Mouse (Mus musculus) left cerebral cortex, adult 11 months (tissue): ENCODE data around the gene Crx.
A peak's percentile ranks its signal among the peaks of the same experiment; 100 is the strongest.
"Not testable (repeated sequence)": the region's sequence is repeated elsewhere in the genome, so short reads cannot be mapped to it uniquely, and the experiment has no call there.

Source experiments
- DNase-seq: peaks from one replicate; pipeline ENCODE4 v3.0.0; 2022; ENCODE audit warnings: low spot score

The Crx gene

DNA sequence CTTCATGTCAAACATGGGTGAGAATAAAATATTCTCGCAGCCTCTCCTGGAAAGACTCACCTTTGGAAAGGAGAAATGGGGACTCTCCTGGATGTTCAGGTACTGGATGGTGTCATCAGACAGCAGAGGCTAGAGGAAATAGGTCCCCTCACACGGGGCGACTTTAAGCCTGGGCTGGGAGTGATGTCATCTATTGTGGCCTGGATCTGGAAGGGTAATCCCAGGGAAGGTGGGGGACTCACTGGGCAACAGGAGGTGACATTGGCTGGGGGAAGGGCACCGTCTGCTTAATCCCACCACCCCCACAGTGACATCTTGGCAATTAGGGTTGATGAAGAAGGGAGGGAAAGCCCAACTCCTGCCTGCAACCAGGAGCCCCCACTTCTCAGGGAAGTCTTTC is at the start of gene Crx:
TSS of gene Crx (minus strand) at position 213 of the 400 bp plus-strand sequence.
- no peak for DNase-seq

DNA sequence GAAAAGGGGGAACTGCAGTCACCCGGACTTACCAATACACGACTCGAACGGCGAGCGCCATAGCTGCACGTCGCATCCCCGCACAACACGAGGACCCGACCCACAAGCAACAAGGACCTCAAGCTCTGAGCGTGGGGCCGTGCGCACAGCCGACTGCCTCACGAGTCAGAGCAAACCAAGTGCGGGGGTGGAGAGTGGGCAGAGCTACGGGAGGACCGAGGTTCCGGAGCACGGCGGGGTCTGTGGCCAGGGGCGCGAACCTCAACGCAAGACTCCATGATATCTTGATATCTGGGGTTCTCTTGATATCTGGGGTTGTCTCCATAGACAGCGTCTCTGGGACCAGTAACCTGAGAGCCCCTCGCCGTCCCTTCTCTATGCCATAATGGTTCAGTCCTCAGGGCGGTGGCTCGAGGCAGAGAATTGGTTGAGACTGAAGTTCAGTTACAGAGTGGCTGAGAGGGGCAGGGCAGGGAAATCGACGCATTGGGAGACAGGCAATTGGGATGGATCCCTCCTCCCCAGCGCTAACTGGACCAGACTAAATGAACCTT is 42.5 kb upstream of the Crx start, which contains the start of gene Selenow:
TSS of gene Selenow (minus strand) at position 183 of the 554 bp plus-strand sequence.
- peak; percentile 89 for DNase-seq

DNA sequence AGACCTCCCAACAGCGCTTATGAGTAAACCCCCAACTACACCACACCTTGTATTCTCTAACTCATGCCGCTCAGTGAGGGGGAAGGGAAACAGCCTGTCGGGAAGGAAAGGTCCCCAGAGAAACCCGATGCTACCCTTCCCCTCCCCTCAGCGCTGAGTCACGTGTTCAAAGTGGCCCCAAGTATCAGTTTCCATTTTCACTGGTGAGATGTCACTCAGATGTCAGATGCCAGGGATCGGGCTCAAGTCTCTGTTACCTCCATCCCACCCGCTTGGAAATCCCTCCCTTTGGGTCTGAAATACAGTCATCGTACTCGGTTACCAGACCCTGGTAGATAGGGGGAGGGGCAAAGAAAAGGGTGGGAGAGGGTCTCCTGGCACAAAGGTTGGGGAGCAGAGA is 42.0 kb upstream of the Crx start:
- DNase-seq = no peak

DNA sequence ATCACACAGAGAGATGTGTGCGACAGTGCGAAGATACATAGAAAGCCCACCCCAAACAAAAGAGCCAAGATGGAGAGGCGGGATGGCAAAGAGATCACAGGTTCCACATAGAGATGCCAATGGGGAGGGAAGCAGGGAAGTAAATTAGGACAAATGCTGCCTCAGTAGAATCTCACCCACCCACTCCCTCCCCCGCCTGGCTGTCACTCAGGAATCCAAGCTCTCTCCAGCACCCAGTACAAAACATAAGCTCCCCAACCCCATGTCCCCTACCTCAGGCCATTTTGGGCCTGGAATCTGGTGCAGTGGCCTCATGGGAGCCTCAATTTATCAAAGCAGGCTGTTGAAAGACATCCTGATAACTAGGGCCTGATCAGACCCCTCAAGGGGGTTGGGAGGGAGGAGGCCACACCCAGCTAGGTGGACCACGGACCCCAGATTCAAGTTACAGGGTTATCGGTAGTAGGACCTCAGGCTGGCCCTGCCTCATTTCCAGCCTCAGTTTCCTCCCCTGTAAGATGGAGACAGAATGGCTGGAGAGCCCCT is 41.0 kb upstream of the Crx start:
- DNase-seq = no peak

DNA sequence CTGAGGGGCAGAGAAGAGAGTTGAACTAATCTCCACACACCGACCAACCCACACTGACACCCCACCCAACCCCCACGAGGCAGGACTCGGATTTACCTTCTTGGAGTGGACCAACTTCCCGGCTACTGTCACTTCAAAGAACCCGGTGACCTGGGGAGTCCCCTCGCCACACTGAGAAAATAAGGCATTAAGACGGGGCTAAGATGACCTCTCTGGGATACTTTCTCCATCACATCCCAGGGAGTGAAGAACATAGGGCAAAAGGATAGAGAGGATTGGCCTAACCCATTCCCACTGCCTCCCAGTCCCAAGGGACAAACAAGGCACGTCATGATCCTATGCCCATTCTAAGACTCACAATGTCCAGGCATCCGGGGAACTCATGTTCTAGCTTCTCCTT is 40.2 kb upstream of the Crx start:
- DNase-seq = no peak

DNA sequence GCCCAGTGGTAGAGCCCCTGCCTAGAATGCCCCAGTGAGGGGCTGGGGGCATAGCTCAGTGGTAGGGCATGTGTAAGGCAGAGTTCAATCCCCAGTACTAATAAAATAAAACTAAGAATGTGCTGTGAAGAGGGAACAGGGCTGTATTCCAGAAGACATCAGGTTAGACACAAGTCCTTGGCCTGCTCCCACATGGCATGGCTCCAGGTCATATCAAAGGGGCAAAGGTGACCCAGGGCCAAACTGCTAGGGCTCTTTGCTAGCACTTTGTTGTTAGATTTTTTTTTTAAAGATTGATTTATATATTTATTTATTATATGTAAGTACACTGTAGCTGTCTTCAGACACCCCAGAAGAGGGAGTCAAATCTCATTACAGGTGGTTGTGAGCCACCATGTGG is 38.6 kb upstream of the Crx start:
- DNase-seq = no peak

DNA sequence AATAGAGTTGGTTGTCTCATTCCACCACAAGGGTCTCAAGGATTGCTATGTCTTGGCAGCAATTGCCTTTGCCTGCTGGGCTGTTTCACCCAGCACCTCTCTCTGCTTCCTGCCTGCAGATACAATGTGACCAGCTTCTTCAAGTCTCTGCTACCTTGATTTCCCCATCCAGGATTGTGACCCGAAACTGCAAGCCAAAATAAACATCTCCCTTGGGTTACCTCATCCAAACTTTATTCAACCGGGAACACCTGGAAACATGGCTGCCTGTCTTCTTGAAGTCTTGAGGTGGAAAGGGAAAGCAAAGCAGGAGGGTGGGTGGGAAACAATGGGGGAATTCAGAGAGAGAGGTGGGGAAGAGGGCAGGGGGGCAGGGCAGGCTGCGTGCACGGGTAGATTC is 37.2 kb upstream of the Crx start:
- no peak for DNase-seq

DNA sequence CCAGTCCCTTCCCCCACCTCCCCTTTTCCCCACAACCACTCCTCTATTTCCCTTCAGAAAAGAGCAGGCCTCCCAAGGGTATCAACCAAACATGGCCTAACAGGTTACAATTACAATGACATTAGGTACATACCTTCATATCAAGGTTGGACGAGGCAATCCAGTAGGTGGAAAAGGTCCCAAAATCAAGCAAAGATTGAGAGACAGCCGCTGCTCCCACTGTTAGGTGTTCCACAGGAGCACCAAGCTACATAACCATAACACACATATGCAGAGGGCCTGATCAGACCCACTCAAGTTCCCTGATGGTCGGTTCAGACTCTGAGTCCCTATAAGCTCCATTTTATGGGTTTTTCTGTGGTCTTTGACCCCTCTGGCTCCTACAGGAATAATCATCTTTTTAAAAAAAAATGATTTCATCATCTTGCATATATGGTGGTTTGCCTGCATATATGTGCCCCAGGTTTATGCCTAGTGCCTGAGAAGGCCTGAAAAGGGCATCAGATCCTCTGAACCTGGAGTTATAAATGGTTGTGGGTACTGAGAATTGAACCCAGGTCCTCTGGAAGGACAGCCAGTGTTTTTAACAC is 36.5 kb upstream of the Crx start:
- DNase-seq = no peak

DNA sequence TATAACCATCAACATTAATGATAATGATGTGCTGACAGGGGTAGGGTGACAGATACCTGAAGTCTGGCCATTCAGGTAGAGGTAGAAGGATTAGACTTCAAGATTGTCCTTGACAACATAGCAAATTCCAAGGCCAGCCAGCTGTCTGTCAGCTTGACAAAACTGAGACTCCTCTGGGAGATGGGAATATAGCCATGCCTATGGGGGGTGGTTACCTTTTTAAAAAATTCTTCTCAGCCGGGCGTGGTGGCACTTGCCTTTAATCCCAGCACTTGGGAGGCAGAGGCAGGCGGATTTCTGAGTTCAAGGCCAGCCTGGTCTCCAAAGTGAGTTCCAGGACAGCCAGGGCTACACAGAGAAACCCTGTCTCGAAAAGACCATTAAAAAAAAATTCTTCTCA is 35.9 kb upstream of the Crx start:
- DNase-seq = not testable (repeated sequence)

DNA sequence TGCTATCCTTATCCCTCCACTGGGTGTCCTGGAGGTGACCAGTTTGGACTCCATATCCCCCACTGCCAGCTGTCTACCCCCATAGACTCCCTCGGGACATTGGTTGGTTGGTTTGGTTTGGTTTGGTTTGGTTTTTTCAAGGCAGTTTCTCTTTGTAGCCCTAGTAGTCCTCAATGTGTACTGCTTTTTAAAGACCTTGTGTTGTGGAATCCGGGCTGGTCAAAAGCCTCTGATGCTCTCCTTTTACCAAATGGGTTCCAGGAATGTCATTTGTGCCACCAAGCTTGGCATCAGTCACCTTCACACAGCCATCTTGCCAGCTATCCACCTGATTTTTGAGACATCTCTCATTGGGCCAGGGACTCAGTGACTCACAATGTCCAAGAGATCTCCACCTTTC is 35.0 kb upstream of the Crx start:
- DNase-seq = no peak

DNA sequence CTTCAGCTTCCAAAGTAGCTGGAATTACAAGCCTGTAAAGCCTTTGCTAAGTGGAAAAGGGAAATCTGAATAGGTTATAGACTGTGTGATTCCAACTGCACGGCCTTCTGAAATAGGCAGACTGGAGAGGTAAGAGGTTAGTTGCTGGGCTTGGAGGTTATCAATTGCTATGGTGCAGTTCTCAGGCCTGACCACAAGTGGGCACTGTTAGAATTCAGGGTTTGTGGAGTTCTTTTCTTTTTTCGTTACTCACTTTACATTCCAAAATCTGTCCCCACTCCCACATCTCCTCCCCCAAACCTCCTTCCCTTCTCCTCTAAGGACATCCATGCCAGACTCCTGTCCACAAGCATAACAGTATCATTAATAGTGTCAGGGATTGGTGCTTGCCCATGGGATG is 34.5 kb upstream of the Crx start:
- no peak for DNase-seq

DNA sequence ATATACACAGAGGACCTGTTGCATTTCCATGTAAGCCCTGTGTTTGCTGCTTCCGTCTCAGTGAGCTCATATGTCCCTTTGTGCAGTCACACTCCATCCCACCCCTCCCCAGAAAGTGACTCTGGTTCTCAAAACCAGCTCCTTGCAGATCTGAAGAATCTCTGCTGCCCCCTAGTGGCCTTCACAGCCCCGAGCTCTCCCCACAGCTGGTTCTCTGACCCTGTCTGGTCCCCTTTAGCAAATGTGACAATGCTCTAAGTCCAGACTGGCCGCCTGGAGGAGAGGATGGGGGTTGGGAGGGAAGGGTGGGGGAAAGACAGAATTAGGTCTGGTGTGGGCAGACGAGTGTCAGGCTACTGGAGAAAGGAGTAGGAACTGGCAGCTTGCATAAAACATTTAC is 32.4 kb upstream of the Crx start:
- DNase-seq = no peak

DNA sequence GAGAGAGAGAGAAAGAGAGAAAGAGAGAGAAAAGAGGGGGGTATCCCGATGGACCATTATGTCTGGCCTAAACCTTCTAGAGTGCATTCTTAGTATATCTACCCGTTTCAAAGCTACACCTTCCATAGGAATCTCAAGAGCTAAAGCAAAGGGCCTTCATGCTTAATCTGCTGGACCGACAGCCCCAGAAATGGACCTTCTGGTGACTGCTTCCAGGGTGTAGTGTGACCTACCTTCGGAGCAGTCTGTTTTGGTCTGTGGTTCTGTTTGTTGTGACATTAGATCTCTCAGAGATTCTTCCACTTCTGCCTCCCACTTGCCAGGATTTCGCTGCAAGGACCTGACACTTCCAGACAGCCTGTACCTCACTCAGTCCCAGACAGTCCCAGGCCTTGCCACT is 30.8 kb upstream of the Crx start:
- DNase-seq = no peak

DNA sequence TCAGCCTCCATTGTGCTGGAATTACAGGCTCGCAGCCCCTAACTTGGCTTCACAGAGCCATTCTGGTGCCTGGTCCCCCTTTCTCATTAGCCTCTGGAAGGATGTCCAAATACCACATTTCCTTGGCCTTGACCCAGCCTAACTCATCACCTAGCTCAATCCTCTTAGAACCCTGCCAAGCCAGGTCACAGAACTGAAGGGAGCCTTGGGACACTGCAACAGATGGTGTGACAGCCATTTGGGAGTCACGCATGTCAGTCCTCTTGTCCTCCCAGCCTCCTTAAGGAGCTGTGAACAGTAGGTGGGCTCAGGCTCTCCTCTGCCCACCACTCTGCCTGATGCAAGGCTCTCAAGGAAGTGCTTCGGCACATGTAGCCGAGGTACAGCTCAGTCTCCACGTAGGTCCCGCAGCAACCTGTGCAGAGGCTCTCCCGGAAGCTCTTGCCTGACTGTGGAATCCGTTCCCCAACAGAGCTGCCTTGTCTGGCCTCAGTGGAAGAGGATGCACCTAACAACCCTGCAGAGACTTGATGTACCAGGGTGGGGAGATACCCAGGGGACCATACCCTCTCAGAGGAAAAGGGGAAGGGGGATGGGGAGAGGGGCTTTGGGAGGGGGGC is 28.3 kb upstream of the Crx start:
- no peak for DNase-seq

DNA sequence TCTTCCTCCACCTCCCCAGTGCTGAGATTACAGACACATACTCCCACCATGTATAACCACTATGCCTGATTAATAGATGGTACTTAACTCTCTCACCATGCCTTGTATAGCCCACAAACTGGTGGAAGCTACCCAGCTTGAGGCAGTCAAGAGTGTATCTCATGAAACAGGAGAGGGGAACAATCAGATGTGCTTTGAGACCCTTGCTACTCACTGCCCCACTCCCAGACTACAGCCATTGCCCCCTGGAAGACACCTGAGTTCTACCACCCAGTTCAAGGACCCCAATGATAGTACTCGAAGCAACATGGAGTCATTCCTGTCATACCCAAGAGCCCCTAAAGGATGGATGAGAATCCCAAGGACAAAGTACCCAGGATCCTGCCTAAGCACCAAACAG is 26.8 kb upstream of the Crx start:
- no peak for DNase-seq

DNA sequence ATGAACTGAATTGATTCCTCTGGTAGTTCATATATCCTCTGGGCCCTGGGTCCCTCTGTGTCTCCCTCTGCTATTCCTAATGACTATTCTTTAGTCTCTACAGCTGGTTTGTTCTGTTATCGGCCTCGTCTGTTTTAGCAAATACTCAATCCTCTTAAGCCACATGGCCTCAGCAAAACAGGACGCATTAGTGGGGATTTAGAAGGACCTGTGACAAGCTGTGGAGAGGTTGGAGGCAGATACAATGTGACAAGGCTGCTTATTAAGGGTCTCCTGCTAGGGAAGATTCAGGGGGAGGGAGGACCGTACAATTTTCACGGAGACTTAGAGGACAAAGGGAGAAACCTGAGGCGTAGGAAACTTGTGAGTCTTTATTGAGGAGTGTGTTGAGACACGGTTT is 26.1 kb upstream of the Crx start:
- no peak for DNase-seq

DNA sequence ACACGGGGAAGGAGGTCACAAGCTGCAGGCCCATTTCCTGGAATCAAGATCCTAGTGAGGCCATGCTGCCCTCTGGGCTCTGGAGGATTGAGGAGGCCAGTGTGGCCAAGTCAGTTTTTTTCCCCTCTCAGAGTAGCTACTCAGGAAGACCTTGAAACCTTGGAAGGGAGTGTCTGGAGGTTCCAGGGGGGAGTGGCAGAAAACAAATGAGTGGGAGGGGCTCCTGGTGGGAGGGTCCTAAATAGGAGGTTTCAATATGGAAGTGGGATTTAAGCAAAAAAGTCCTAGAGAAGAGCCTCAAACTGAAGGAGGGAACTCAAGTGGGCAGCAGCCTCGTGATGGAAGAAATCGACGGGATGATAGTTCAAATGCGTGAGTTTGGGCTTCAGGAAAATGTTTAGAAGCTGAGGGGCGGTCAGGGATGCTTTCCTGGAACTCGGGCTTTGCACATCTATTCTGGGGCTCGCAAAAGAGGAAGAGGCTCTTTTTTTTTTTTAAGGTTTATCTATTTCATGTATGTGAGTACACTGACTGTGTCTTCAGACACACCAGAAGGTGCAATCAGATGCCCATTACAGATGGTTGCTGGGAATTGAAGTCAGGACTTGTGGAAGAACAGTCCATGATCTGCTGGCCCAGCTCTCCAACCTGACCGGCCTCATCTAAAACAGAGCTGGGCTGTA is 21.7 kb upstream of the Crx start:
- no peak for DNase-seq

DNA sequence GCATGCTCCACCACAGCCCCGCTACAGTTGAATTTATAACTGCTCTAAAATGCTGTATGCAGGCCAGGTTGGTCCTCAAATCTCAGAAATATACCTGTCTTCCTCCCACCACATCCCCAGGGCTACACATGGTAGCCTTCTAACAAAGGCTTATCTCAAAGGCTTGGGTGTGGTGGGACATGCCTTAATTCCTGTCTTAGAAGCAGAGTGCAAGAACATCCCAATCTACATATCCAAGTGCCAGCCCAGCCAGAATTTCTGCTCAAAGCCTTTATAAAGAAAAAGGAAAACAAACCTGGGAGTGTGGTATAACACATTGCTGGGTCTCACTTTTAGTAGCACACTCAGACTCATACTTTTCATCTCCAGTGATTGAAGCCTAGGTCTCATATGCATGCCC is 14.5 kb upstream of the Crx start:
- no peak for DNase-seq

DNA sequence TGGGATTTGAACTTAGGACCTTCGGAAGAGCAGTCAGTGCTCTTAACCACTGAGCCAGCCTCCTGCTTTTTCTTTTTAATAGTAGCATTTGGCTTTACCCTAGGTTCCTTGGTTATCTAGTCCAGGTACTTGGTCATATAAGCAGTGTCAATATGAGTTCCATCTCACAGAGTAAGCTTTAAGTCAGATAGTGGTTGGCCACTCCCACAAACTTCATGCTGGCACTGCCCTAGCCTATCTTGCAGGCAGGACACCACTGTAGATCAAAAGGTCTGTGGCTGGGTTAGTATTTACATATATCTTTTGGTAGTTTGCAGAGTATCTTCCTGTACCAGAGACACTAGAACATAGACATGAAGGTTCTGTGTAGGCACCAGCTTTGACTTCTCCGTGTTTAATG is 4.4 kb upstream of the Crx start:
- DNase-seq = no peak

DNA sequence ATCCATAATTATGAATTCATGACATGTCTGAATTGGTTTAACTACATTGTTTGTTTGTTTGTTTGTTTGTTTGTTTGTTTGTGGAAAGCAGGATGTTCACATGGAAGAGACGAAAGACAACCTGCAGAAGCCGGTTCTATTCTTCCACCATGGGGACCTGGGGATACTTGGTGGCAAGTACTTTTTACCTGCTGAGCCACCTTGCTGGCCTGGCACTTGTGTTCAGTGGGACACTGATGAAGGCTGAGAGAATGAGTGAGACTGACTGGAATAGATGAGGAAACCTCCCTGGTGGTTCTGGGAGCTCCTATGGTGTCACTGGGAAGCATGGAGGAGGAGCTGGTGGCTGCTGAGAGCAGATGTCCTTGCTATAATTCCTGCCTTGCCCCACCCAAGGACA is 2.5 kb upstream of the Crx start, which contains the start of gene Crxos:
TSS of gene Crxos (plus strand) at position 301 of the 400 bp plus-strand sequence.
- DNase-seq = no peak

DNA sequence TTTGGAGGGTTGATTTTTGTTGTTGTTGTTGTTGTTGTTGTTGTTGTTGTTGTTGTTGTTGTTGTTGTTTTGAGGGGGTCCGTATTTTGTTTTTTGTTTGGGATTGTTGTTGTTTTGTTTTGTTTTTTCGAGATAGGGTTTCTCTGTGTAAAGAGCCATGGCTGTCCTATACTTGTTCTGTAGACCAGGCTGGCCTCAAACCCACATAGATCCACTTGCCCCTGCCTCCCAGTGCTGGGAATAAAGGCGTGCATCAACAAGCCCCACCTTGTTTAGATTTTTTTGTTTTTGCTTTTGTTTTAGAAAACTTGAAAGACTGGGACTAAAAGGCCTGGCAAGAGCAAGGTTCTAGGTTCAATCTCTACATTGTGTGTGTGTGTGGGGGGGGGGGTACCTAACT is 2.1 kb upstream of the Crx start:
- no peak for DNase-seq

DNA sequence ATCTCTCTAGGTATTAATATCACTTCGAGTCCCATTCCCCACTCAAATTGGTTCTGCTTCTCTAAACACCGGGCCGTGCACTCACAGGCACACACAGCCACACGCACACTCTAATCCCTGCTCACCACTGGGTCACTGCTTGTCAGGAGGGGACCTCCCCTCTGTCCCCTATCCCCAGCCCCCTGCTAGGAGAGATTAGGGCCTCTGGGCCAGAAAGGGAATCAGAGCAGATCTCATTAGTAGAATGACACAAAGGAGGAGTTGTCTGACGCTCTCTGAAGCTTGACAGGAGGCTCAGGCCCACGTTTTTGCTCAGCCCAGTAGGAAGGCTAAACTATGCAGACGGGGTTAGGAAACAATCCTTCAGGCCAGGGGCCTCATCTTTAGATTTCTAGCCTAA is 1.6 kb upstream of the Crx start:
- no peak for DNase-seq

DNA sequence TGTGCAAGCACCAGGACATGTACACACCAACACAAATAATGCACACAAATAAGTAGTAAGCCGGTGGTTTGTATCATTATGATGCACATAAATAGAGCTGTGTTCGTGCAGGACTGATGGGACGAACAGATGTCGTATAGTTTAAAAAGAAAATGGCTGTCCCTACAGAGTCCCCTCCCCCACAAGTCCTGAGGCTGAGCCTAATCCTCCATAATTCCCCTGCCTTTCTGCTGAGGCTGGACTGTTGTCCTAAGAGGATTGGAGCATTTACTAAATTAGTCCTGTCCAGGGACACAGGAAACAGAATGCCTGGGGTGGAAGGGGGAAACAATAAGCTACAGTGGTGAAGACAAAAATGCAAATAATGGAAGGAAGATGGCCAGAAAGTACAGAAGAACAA is 15.7 kb downstream of the Crx start:
- no peak for DNase-seq
